Mouse (Mus musculus) hindbrain, embryonic 12.5 days (tissue): ENCODE results near the gene Pip5k1c. TPM values are rescaled to one million over a fixed set of nuclear protein-coding genes. Genes with fewer than 3 reads are reported as not detected.
A peak's percentile ranks its signal among the peaks of the same experiment; 100 is the strongest.

Experiments
- ATAC-seq: fragments of 200-750 bp; cut with Nextera tagmentation; 2 replicates; pipeline ENCODE4 v1.8.0; 2017; ENCODE audit warnings: moderate TSS enrichment; ENCODE audit not compliant: low FRiP score
- H3K27ac ChIP-seq: fragments of 300-500 bp; sonication (generic); 2 replicates; pipeline ENCODE4 v1.5.1; 2016; ENCODE audit warnings: mild to moderate bottlenecking
- H3K27me3 ChIP-seq: fragments of 300-500 bp; sonication (generic); 2 replicates; pipeline ENCODE4 v1.6.1; 2016; ENCODE audit warnings: mild to moderate bottlenecking
- H3K36me3 ChIP-seq: fragments of 300-500 bp; sonication (generic); 2 replicates; pipeline ENCODE4 v1.6.1; 2016; ENCODE audit warnings: mild to moderate bottlenecking
- H3K4me1 ChIP-seq: fragments of 300-500 bp; sonication (generic); 2 replicates; pipeline ENCODE4 v1.6.1; 2016
- H3K4me2 ChIP-seq: fragments of 300-500 bp; sonication (generic); replicated peaks from 2 replicates; pipeline ENCODE4 v1.6.1; 2016; ENCODE audit warnings: mild to moderate bottlenecking
- H3K4me3 ChIP-seq: fragments of 300-500 bp; sonication (generic); 2 replicates; pipeline ENCODE4 v1.5.1; 2016; ENCODE audit warnings: mild to moderate bottlenecking
- H3K9ac ChIP-seq: fragments of 300-500 bp; sonication (generic); 2 replicates; pipeline ENCODE4 v1.6.1; 2016; ENCODE audit warnings: mild to moderate bottlenecking, moderate library complexity
- H3K9me3 ChIP-seq: fragments of 300-500 bp; sonication (generic); replicated peaks from 2 replicates; pipeline ENCODE4 v1.6.1; 2016; ENCODE audit warnings: mild to moderate bottlenecking
- WGBS: fragments of 180-500 bp; shearing (Covaris S2); methylation state at CpG from one replicate; pipeline ENCODE4 v1.1.7; 2016; 5-methylcytosine and 5-hydroxymethylcytosine counted together
- polyA plus RNA-seq: library from polyadenylated mRNA; unstranded; fragments of >200 nt; fragmentation: Nextera tagmentation; extraction: Ambion mirVana; gene quantifications from 2 replicates; pipeline ENCODE4 v1.2.1, GENCODE M21; 2016

The Pip5k1c gene
- polyA plus RNA-seq, 1 experiment from 2014 or later = 97.3 TPM

DNA sequence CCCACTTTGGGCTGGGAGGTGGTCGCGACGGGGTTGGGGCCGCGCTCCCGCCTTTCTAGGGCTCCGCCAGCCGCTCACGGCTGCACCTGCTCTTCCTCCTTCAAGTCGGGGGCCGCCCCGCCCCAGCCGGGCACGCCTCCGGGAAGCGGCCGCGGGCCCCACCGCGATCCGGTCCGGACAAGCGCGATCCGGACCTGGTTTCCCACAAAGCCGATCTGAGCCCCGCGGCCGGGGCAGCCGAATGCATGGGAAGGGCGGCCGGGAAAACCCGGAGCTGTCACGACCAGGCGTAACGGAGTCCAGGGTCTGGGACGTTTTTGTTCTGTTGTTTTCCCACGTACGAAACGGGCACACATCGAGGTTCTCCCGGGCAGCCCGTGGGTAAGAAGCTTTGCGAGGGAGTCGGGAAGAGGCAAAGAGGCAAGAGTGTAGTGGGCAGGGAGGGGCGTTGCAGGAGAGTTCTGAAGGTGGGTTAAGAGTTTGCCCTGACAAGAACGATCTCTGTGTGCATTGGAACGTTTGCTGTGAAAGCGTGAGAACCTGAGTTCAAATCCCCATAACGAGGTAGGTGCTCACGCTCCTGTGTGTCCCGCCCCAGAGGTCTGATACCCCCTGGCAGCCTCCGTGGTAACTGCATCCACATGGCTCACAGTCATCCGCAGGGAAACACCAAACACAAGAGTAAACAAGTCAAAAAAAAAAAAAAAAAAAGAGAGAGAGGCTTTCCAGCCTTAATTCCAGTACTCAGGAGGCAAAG is 6.9 kb upstream of the Pip5k1c start:
- no peaks in the 10 kb centered on the region for H3K9me3 ChIP-seq
- peaks cover 14% of the 10 kb centered on the region for H3K4me1 ChIP-seq
- peaks cover 66% of the 10 kb centered on the region for H3K27me3 ChIP-seq
- no peak overlapping the region for H3K27ac ChIP-seq
- H3K4me2 ChIP-seq = peak overlapping the region; percentile 81
- H3K36me3 ChIP-seq = no peaks in the 10 kb centered on the region
- peak overlapping the region; percentile 65 for H3K9ac ChIP-seq
- 3% methylated on average over 54 of the region's 54 CpGs for WGBS
- ATAC-seq = peak; percentile 62
- H3K4me3 ChIP-seq = peak overlapping the region; percentile 50

DNA sequence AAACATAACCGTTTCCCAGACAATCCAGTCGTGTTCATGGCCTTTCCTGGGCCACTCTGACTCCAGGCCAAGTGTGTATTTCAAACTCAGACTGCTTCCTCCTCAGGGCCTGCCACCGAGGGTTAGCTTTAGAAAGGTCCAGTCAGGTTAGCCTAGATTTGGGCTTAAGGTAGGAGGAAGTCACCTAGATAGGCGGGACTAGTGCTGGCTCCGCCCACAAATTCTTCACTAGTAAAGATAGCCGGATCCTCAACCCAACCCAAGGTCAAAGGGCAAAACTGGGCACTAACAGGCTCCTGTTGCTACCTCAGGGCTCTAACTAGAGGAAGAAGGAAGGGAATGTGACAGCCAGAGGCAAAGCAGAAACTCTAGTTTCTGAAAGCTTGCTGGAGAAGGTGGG is 6.2 kb upstream of the Pip5k1c start:
- Histone ChIP-seq H3K9ac (no peak overlapping the region), H3K27me3 (peaks cover 66% of the 10 kb centered on the region), H3K4me2 (no peak overlapping the region), H3K4me3 (no peak overlapping the region), H3K36me3 (no peaks in the 10 kb centered on the region), H3K27ac (no peak overlapping the region), H3K9me3 (no peaks in the 10 kb centered on the region), H3K4me1 (peaks cover 18% of the 10 kb centered on the region)
- WGBS = 52% methylated on average over 6 of the region's 6 CpGs
- ATAC-seq = no peak

DNA sequence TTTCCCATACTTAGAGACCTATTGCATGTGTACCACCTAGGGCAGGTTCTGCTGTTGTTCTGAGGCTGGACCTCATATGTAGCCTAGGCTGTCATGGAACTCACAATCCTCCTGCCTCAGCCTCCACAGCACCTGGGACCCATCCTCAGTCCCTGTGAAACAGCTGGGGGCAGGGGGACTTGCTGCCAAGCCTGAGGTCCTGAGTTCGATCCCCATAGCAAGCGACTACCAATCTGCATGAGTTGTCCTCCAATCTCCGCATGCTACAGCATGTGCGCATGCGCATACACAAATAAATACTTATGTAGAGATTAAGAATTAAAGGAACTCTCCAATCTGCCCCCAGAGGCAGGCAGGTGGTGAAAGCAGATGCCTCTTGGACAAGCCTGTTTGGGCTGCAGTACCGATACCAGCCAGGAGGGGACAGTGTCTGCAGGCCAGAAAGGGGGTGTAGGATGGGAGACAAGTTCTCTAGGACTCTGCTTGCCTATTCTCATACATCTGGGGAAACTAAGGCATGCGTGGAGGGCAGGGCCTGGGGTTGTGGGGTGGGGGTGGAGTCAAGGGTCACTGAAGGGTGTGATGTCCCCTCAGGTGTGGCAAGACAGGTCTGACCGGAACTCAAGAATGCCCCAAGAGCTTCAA is 5.1 kb upstream of the Pip5k1c start:
- no peak overlapping the region for H3K4me2 ChIP-seq
- H3K9me3 ChIP-seq = no peaks in the 10 kb centered on the region
- peaks cover 62% of the 10 kb centered on the region for H3K27me3 ChIP-seq
- H3K4me3 ChIP-seq = no peak overlapping the region
- no peak for ATAC-seq
- H3K4me1 ChIP-seq = peaks cover 18% of the 10 kb centered on the region
- WGBS = 65% methylated on average over 8 of the region's 8 CpGs
- no peak overlapping the region for H3K27ac ChIP-seq
- no peaks in the 10 kb centered on the region for H3K36me3 ChIP-seq
- H3K9ac ChIP-seq = no peak overlapping the region

DNA sequence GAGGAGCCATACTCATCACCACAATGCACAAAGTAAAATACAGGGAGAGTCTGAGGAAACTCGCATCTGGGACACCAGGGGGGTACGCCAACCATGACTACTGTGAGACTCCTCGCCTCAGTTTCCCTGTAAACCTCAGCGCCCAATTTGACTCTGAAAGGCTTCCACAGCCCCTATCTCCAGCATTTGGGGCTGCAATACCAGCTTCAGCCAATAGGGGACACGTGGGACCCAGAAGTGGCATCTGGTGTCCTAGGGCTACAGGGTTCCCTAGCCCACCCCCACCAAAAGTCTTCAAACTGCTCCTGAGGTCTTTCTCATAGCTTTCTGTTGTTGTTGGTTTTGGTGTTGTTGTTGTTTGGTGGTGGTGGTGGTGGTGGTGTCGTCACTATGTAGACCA is 4.2 kb upstream of the Pip5k1c start:
- Histone ChIP-seq H3K4me2 (no peak overlapping the region), H3K9ac (no peak overlapping the region), H3K4me1 (peaks cover 19% of the 10 kb centered on the region), H3K9me3 (no peaks in the 10 kb centered on the region), H3K27ac (no peak overlapping the region), H3K4me3 (no peak overlapping the region), H3K27me3 (peaks cover 53% of the 10 kb centered on the region), H3K36me3 (no peaks in the 10 kb centered on the region)
- WGBS = 43% methylated on average over 6 of the region's 6 CpGs
- ATAC-seq = no peak

DNA sequence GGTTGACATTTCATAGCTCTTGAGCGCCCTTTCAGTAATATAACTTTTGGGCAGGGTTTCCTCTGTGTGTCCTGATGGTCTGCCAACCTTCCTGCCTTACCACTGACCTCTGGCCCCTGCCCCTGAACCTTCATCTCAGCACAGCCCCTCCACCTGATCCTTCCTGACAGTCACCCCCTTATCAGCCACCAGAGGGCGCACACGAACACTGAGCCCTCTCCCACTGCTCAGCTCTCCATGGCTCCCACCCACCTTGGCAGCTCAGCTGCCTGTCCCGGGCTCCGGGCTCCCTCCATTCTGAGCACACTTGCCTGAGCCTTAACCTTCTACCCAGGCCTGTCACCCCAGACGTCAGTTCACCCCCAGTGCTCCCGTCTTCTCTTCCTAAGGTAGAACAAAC is 3.5 kb upstream of the Pip5k1c start:
- Histone ChIP-seq H3K9me3 (no peaks in the 10 kb centered on the region), H3K4me1 (peaks cover 26% of the 10 kb centered on the region), H3K4me2 (peak overlapping the region; percentile 24; the same call in 1 of the 2 replicates), H3K27me3 (peaks cover 47% of the 10 kb centered on the region), H3K4me3 (no peak overlapping the region), H3K27ac (no peak overlapping the region), H3K9ac (no peak overlapping the region), H3K36me3 (no peaks in the 10 kb centered on the region)
- ATAC-seq = no peak
- 4% methylated on average over 7 of the region's 7 CpGs for WGBS

DNA sequence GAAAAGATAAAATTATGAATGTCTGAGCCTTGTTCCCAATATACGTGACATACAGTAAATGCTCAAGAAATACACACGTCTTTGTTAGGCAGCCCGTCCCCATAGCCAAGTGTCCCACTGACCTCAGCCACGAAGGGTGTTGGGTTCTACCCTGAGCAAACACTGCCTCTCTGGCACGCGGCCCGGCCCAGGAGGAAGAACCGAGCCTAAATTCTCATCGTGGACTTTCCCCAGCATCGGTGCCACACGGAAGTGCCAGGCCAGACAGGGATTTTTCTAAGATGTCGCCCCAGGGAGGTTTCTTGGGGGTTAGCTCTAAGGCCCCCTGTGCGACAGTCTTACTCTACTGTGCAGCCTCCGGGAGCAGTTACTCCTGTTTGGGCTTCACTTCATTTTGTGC is 3.0 kb upstream of the Pip5k1c start:
- no peak for ATAC-seq

DNA sequence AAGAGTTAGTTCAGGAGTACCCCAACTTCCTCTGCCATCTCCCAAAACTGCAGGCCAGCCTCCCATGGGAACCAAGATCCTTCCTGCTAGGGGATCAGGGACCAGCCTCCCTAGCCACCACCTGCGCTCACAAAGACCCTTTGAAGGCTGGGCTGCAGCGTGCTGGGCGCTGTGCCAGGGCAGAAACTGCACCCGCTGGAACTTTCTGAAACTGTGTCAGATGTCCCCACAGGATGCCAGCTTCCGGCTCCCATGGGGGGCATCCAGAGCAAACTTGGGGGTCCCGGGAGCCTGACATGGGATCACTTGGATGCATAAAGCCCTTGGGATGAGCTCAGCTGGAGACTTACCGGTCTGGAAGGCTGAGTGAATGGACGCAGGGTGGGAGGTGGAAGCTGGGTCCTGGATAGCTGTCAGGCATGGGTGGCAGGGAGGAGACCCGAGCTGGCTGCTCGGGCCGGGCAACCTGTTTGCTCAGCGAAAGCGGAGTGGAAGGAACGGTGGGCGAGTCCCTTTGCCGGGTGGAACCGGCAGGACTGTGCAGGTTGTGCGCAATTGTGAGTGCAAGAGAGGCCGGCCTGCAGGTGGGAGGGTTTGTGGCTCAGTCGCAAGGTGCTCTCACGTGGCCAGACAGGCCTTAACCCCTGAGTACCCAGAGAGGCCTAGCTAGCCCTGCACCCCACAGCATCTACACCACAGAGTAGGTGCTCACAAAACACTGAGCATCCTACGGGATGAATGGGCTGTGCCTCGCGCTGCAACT is 1.9 kb upstream of the Pip5k1c start:
- H3K4me3 ChIP-seq = peak overlapping the region; percentile 2; the same call in 1 of the 2 replicates
- H3K4me2 ChIP-seq = peak overlapping the region; percentile 9
- H3K27me3 ChIP-seq = peaks cover 33% of the 10 kb centered on the region
- no peak for ATAC-seq
- H3K36me3 ChIP-seq = peaks cover 5% of the 10 kb centered on the region; the same call in 1 of the 2 replicates
- no peak overlapping the region for H3K27ac ChIP-seq
- H3K4me1 ChIP-seq = peaks cover 33% of the 10 kb centered on the region
- 17% methylated on average over 24 of the region's 24 CpGs for WGBS
- no peak overlapping the region for H3K9ac ChIP-seq
- H3K9me3 ChIP-seq = no peaks in the 10 kb centered on the region

More for the DNA sequence above, 3.0 kb upstream of the Pip5k1c start:
- H3K4me3 ChIP-seq = no peak overlapping the region
- H3K9ac ChIP-seq = no peak overlapping the region
- 64% methylated on average over 14 of the region's 14 CpGs for WGBS
- H3K36me3 ChIP-seq = no peaks in the 10 kb centered on the region
- H3K4me1 ChIP-seq = peaks cover 27% of the 10 kb centered on the region
- H3K9me3 ChIP-seq = no peaks in the 10 kb centered on the region
- 0 out of 2 replicates have a peak overlapping the region, but pooled peaks have one; percentile 24 for H3K4me2 ChIP-seq
- H3K27me3 ChIP-seq = peaks cover 41% of the 10 kb centered on the region
- H3K27ac ChIP-seq = no peak overlapping the region

DNA sequence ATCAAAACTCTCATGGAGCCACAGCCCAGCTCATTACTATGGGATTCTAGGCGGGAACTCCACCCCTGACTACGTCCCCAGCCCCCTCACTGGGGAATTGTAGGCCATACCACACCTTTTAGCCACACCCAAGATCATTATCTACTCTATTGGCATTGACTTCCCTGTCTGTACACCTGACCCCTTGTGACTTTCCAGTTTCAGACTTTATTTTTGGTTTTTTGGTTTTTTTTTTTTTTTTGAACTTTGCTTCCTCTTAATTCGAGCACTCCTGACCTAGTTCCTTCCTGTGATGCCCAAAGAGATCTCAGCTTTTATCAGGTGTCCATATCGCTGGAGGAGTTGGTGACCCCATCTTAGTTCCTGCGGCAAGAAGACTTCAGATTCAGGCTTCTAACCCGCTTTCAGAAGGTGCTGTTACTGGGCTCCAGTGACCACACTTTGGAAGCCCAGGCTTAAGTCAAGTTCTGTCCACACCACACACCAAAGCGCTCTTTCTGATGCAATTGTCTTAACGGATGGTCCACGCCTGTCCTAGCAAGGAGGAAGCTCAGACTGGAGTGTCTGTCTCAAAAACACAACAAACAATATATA is 1.2 kb upstream of the Pip5k1c start, which contains the start of gene Tjp3:
Tjp3 (minus strand) TSS at position 71 of the 594 bp plus-strand sequence.
- 76% methylated on average over 9 of the region's 9 CpGs for WGBS
- Histone ChIP-seq H3K4me1 (peaks cover 31% of the 10 kb centered on the region), H3K27ac (no peak within 1 kb of the TSS), H3K9me3 (no peaks in the 10 kb centered on the region), H3K9ac (no peak within 1 kb of the TSS), H3K36me3 (peaks cover 5% of the 10 kb centered on the region; the same call in 1 of the 2 replicates), H3K4me2 (peak within 1 kb of the TSS; percentile 99), H3K27me3 (peaks cover 33% of the 10 kb centered on the region), H3K4me3 (peak within 1 kb of the TSS; percentile 81)
- no peak for ATAC-seq

DNA sequence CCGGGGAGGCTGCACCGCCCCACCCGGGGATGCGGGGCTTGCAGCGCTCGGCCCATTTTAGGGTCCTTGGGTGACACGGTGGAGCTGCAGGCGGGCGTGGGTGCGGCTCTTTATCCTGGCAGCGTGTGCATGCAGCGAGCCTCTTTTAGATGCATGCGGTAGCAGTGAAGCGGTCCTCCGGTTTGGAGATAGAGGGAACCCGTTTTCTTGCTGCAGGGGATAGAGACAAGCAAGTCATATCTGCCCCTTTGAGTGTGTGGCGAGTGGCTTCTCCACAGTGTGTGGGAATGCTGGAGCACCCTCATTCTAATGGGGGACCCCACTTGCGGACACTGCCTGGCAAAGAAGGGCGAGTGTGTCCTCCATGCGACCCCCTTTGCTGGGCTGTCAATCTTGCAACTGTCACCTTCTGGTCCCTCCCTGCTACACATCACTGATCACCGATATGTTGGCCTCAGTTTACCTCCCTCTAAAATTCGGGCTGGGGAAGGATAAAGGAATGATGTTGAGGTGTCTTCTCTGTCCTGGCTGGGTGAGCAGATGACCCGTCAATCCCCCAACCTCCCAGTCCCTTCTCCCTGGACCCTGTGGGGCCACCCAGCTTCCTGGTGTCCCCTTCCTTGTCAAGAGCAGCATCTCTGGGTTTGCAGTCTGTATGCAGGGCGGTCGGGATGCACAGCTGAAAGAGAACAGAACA is 719 bp downstream of the Pip5k1c start:
- H3K9me3 ChIP-seq = no peaks in the 10 kb centered on the region
- peak overlapping the region; percentile 92 for H3K27ac ChIP-seq
- H3K36me3 ChIP-seq = peaks cover 5% of the 10 kb centered on the region; the same call in 1 of the 2 replicates
- peak overlapping the region; percentile 86 for H3K9ac ChIP-seq
- peak overlapping the region; percentile 81 for H3K4me3 ChIP-seq
- H3K4me1 ChIP-seq = peaks cover 37% of the 10 kb centered on the region
- peaks cover 25% of the 10 kb centered on the region for H3K27me3 ChIP-seq
- H3K4me2 ChIP-seq = peak overlapping the region; percentile 99
- no peak; the same call in 1 of the 2 replicates for ATAC-seq
- WGBS = 4% methylated on average over 25 of the region's 25 CpGs

DNA sequence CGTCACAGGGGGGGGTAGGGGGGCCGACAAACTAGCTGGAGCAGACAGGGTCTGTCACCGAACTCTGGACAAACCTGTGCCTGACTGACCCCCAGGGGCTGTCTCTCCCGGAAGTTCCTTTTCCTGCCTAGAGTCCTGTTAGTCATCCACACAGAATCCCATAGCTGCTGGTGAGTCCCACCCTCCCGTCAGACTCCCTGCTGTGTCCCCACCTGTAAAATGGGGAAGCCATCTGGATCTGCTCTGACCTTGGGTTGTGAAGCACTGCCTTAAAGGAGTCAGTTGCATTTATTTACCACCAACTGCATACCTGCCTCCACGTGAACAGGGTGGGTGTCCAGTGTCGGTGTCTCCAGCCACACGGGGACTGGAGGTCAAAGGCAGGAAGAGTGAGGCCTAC is 1.7 kb downstream of the Pip5k1c start:
- Histone ChIP-seq H3K9ac (peak overlapping the region; percentile 86), H3K36me3 (peaks cover 5% of the 10 kb centered on the region; the same call in 1 of the 2 replicates), H3K4me2 (peak overlapping the region; percentile 99), H3K27me3 (peaks cover 21% of the 10 kb centered on the region), H3K9me3 (no peaks in the 10 kb centered on the region), H3K4me3 (peak overlapping the region; percentile 81), H3K4me1 (peaks cover 38% of the 10 kb centered on the region), H3K27ac (no peak overlapping the region)
- WGBS = 59% methylated on average over 8 of the region's 8 CpGs
- no peak for ATAC-seq

DNA sequence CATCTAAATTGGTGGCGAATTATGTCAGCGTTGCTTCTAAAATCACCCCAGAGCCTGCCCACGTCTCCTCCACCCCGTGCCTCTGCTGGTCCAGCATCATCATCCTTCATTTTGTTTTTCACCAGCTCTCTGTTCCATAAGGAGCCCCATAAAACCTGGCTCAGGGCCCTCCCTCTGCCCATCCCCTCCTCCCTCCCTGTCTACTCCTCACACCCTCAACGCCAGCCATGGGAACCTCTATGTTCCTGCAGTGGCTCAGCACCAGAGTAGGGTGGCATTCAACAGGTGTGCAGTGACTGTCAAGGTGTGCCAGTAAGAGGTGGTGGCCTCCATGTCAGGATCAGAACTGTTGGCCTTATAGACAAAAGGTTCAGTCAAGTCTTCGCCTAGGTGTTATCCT is 2.4 kb downstream of the Pip5k1c start:
- no peak overlapping the region for H3K9ac ChIP-seq
- 97% methylated on average over 6 of the region's 6 CpGs for WGBS

More for the DNA sequence above, 2.4 kb downstream of the Pip5k1c start:
- H3K36me3 ChIP-seq = peaks cover 5% of the 10 kb centered on the region; the same call in 1 of the 2 replicates
- H3K27ac ChIP-seq = no peak overlapping the region
- peaks cover 42% of the 10 kb centered on the region for H3K4me1 ChIP-seq
- ATAC-seq = no peak
- peaks cover 13% of the 10 kb centered on the region for H3K27me3 ChIP-seq
- H3K4me2 ChIP-seq = no peak overlapping the region
- no peaks in the 10 kb centered on the region for H3K9me3 ChIP-seq
- 0 out of 2 replicates have a peak overlapping the region, but pooled peaks have one; percentile 81 for H3K4me3 ChIP-seq
